Mouse (Mus musculus) neural tube, embryonic 11.5 days (tissue): ENCODE results near the gene Hrh3. TPM values are rescaled to one million over a fixed set of nuclear protein-coding genes. Genes with fewer than 3 reads are reported as not detected.

Source experiments
- ATAC-seq: fragments of 200-750 bp; cut with Nextera tagmentation; 2 replicates; pipeline ENCODE4 v1.8.0; 2017; ENCODE audit warnings: moderate number of reproducible peaks, mild to moderate bottlenecking, moderate TSS enrichment, moderate library complexity; ENCODE audit not compliant: insufficient read depth, low FRiP score, low TSS enrichment
- DNase-seq: peaks from one replicate; pipeline ENCODE4 v3.0.0-alpha.2; 2015; ENCODE audit warnings: low spot score
- H3K27ac ChIP-seq: fragments of 300-500 bp; sonication (generic); 2 replicates; pipeline ENCODE4 v1.5.1; 2014; ENCODE audit warnings: low read depth, mild to moderate bottlenecking, low read length
- H3K27me3 ChIP-seq: fragments of 300-500 bp; sonication (generic); 2 replicates; pipeline ENCODE4 v1.6.1; 2014; ENCODE audit warnings: mild to moderate bottlenecking, low read length, mixed read lengths; ENCODE audit not compliant: control insufficient read depth, insufficient read depth
- H3K36me3 ChIP-seq: fragments of 300-500 bp; sonication (generic); 2 replicates; pipeline ENCODE4 v1.6.1; 2014; ENCODE audit warnings: mild to moderate bottlenecking, low read length, moderate library complexity, mixed read lengths; ENCODE audit not compliant: control insufficient read depth, insufficient read depth
- H3K4me1 ChIP-seq: fragments of 300-500 bp; sonication (generic); 2 replicates; pipeline ENCODE4 v1.6.1; 2014; ENCODE audit warnings: low read length, mixed read lengths; ENCODE audit not compliant: control insufficient read depth, insufficient read depth
- H3K4me2 ChIP-seq: fragments of 300-500 bp; sonication (generic); 2 replicates; pipeline ENCODE4 v1.6.1; 2014; ENCODE audit warnings: low read depth, mild to moderate bottlenecking, moderate library complexity
- H3K4me3 ChIP-seq: fragments of 300-500 bp; sonication (generic); 2 replicates; pipeline ENCODE4 v1.5.1; 2014; ENCODE audit warnings: low read depth, low read length
- H3K9ac ChIP-seq: fragments of 300-500 bp; sonication (generic); 2 replicates; pipeline ENCODE4 v1.6.1; 2014; ENCODE audit warnings: mild to moderate bottlenecking, low read length
- H3K9me3 ChIP-seq: fragments of 300-500 bp; sonication (generic); 2 replicates; pipeline ENCODE4 v1.6.1; 2016; ENCODE audit warnings: low read length; ENCODE audit not compliant: control insufficient read depth
- WGBS: fragments of 180-500 bp; shearing (Covaris S2); extraction: QIAGEN DNeasy Blood & Tissue Kit; methylation state at CpG from one replicate; pipeline ENCODE4 v1.1.7; 2014; 5-methylcytosine and 5-hydroxymethylcytosine counted together
- polyA plus RNA-seq: library from polyadenylated mRNA; unstranded; fragments of >200 nt; fragmentation: Nextera tagmentation; extraction: Ambion mirVana; gene quantifications from 2 replicates; pipeline ENCODE4 v1.2.1, GENCODE M21; 2014

Gene Hrh3
- 1.4 and 2.0 TPM in 2 replicates for polyA plus RNA-seq

- H3K4me2 ChIP-seq, result peak within 1 kb of the TSS; percentile 94
- H3K36me3 ChIP-seq, result no peaks in the 10 kb centered on the region
- H3K27ac ChIP-seq, result no peak within 1 kb of the TSS
- DNase-seq (peak; percentile 84), ATAC-seq (peak; percentile 59)
- peak within 1 kb of the TSS; percentile 59 for H3K9ac ChIP-seq
- peak within 1 kb of the TSS; percentile 57 for H3K4me3 ChIP-seq
- no peaks in the 10 kb centered on the region for H3K9me3 ChIP-seq
- H3K27me3 ChIP-seq, result peaks cover 61% of the 10 kb centered on the region
- under 1% methylated on average over 67 of the region's 87 CpGs for WGBS
- H3K4me1 ChIP-seq, result peaks cover 17% of the 10 kb centered on the region; the same call in 1 of the 2 replicates
Observed at GRCm38 (mm10) chr2:180103978-180104658, at the start of gene Hrh3. Hrh3 (minus strand) TSS chr2:180104488.

- no peaks in the 10 kb centered on the region; the same call in 1 of the 2 replicates for H3K36me3 ChIP-seq
Observed at GRCm38 (mm10) chr2:180148551-180148950, 44.3 kb upstream of the Hrh3 start.

DNA sequence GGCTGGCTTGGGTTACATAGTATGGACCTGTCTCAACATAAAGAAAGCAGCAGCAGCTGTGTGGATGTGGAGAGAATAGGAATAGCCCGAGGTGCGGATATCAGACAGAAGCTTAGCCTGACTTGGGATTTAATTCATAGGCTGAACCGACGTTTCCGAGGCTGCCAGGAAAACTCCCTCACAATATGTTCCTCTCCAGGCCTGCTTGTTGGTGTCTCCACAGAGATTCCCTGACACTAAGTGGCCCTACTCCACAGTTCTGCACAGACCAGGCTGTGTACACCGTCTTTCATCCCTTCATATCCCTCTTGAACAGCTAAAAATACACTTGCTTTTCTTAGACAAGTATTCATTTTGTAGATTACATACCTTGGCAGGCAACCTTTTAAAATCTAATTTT, 43.1 kb upstream of the Hrh3 start:
- no peak overlapping the region for H3K4me2 ChIP-seq
- no peak overlapping the region for H3K4me3 ChIP-seq
- no peak overlapping the region for H3K9ac ChIP-seq
- 94% methylated on average over 6 of the region's 6 CpGs for WGBS
- H3K4me1 ChIP-seq, result no peaks in the 10 kb centered on the region
- H3K9me3 ChIP-seq, result no peaks in the 10 kb centered on the region
- DNase-seq, result no peak
- no peak for ATAC-seq
- no peaks in the 10 kb centered on the region for H3K27me3 ChIP-seq
- H3K27ac ChIP-seq, result no peak overlapping the region
- H3K36me3 ChIP-seq, result no peaks in the 10 kb centered on the region; the same call in 1 of the 2 replicates

More at GRCm38 (mm10) chr2:180148551-180148950, 44.3 kb upstream of the Hrh3 start:
- WGBS, result 88% methylated on average over 9 of the region's 9 CpGs
- H3K27ac ChIP-seq, result no peak overlapping the region
- no peak overlapping the region for H3K9ac ChIP-seq
- no peak for ATAC-seq
- no peak overlapping the region for H3K4me3 ChIP-seq
- no peak overlapping the region for H3K4me2 ChIP-seq
- DNase-seq, result no peak
- H3K9me3 ChIP-seq, result no peaks in the 10 kb centered on the region
- H3K27me3 ChIP-seq, result no peaks in the 10 kb centered on the region
- H3K4me1 ChIP-seq, result no peaks in the 10 kb centered on the region

- Histone ChIP-seq H3K9ac (no peak overlapping the region), H3K27me3 (no peaks in the 10 kb centered on the region), H3K4me1 (no peaks in the 10 kb centered on the region), H3K9me3 (no peaks in the 10 kb centered on the region), H3K27ac (no peak overlapping the region), H3K4me3 (no peak overlapping the region), H3K4me2 (no peak overlapping the region), H3K36me3 (no peaks in the 10 kb centered on the region; the same call in 1 of the 2 replicates)
- 88% methylated on average over 2 of the region's 2 CpGs for WGBS
- no peak for DNase-seq
- ATAC-seq, result no peak
Observed at GRCm38 (mm10) chr2:180146091-180146490, 41.8 kb upstream of the Hrh3 start.

DNA sequence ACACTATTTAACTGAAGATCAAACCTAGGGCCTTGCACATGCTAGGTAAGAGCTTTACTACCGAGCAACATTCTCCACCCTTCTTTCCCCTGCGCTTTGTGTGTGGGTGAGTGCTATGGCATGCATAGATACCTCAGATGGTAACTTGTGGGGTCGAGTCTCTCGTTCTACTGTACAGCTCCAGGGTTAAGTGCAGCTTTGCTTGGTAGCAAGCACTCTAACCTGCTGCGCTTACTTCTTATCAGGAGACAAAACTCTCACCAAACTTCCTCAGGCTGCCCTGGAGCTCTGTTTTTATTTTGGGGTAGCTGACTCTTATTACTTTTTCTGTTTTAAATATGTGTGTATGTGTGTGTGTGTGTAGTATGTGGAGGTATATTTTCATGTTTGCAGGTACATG, 31.1 kb upstream of the Hrh3 start:
- whole genome bisulfite sequencing, result 86% methylated on average over 5 of the region's 5 CpGs
- no peaks in the 10 kb centered on the region for H3K9me3 ChIP-seq
- no peak overlapping the region for H3K4me3 ChIP-seq

DNA sequence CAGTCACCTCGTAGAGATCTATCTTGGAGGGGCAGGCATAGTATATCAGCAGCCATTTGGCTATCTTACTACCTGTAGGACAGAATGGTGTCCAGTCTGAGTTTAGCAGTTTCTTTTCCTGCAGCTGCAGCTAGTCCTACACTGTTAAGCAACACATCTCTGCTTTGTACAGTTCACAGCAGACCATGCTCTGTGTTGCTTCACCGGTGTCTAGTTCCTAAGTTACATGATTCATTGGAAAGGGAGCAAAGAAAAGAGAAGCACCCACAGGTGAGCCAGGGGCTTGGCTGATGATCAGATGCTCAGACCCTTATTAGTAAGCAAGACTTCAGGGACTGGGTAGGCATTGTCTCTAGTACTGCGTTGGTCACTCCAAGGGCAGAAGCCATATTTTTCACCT, 29.6 kb upstream of the Hrh3 start:
- Histone ChIP-seq H3K4me3 (no peak overlapping the region), H3K9ac (no peak overlapping the region), H3K4me2 (no peak overlapping the region), H3K27ac (no peak overlapping the region), H3K9me3 (no peaks in the 10 kb centered on the region), H3K27me3 (no peaks in the 10 kb centered on the region), H3K4me1 (no peaks in the 10 kb centered on the region), H3K36me3 (no peaks in the 10 kb centered on the region)
- ATAC-seq (no peak), DNase-seq (no peak)
- 86% methylated on average over 3 of the region's 3 CpGs for WGBS

More for the DNA sequence above, 31.1 kb upstream of the Hrh3 start:
- Histone ChIP-seq H3K4me1 (no peaks in the 10 kb centered on the region), H3K36me3 (no peaks in the 10 kb centered on the region), H3K27me3 (no peaks in the 10 kb centered on the region), H3K9ac (no peak overlapping the region), H3K27ac (no peak overlapping the region), H3K4me2 (no peak overlapping the region)
- DNase-seq (no peak), ATAC-seq (no peak)

- no peak overlapping the region for H3K4me3 ChIP-seq
- WGBS, result 97% methylated on average over 4 of the region's 4 CpGs
- ATAC-seq, result no peak
Observed at GRCm38 (mm10) chr2:180133231-180133630, 28.9 kb upstream of the Hrh3 start.

DNA sequence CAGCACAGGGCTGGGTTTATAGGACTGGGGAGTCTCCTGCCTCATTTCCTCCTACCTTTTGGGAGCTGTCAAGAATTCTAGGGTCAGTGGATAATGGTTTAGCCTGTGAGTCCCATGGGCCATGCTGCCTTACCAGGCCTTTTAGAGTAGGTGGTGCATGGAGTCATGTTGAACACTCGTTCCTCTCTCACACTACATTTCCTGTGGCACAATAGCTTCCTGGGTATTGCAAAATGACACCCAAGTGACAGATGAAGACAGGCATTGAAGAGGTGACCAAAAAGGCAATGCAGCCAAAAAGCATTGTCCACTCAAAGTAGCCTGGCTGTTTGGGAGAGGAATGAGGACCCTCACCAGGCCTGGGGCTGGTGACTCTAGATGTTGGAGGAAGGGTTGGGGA, 23.4 kb upstream of the Hrh3 start:
- no peak overlapping the region for H3K4me2 ChIP-seq
- ATAC-seq, result no peak
- no peak overlapping the region for H3K4me3 ChIP-seq
- H3K36me3 ChIP-seq, result no peaks in the 10 kb centered on the region
- no peaks in the 10 kb centered on the region for H3K9me3 ChIP-seq
- peaks cover 15% of the 10 kb centered on the region; the same call in 1 of the 2 replicates for H3K4me1 ChIP-seq
- no peak overlapping the region for H3K27ac ChIP-seq
- no peaks in the 10 kb centered on the region for H3K27me3 ChIP-seq
- WGBS, result 56% methylated on average over 1 of the region's 1 CpGs
- no peak for DNase-seq
- no peak overlapping the region for H3K9ac ChIP-seq

More at GRCm38 (mm10) chr2:180133231-180133630, 28.9 kb upstream of the Hrh3 start:
- Histone ChIP-seq H3K4me1 (no peaks in the 10 kb centered on the region), H3K9ac (no peak overlapping the region), H3K9me3 (no peaks in the 10 kb centered on the region), H3K27me3 (no peaks in the 10 kb centered on the region), H3K4me2 (no peak overlapping the region), H3K36me3 (no peaks in the 10 kb centered on the region), H3K27ac (no peak overlapping the region)
- DNase-seq, result no peak

GRCm38 (mm10) chr2:180126195-180126594, 21.9 kb upstream of the Hrh3 start:
- DNase-seq (no peak), ATAC-seq (no peak)
- WGBS, result 14% methylated on average over 4 of the region's 4 CpGs
- Histone ChIP-seq H3K36me3 (no peaks in the 10 kb centered on the region), H3K9me3 (no peaks in the 10 kb centered on the region), H3K9ac (no peak overlapping the region), H3K27me3 (no peaks in the 10 kb centered on the region), H3K4me2 (no peak overlapping the region), H3K4me1 (peaks cover 15% of the 10 kb centered on the region; the same call in 1 of the 2 replicates), H3K4me3 (no peak overlapping the region), H3K27ac (0 out of 2 replicates have a peak overlapping the region, but pooled peaks have one; percentile 20)
